Mouse (Mus musculus) cerebellum, adult 18-20 months (tissue): ENCODE measurements around the gene Cd59a.
A peak's percentile ranks its signal among the peaks of the same experiment; 100 is the strongest.

Experiments
- DNase-seq, 2 experiments: peaks; one replicate each; pipeline ENCODE4 v3.0.0; 2021

The Cd59a gene

DNA sequence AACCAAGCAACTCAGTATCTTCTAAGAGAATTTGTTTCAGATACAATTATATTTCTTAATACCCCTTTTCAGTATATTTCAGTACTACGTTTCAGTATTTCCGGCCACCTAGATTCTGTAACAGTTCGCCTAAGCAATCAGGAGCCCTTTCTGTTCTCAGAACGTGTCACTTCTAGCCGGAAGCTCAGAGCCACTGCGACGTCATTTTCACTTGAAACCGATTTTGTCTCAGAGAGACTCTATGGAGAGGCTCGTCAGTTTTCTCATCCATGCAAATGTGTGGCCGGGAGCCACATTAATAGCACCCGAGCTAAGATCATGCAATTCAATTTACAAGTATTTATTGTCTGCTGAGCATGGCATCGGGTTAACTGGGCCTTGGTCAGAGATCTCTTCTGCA, 48.4 kb downstream of the Cd59a start:
- no peak for DNase-seq

- DNase-seq: no peak
Measured at GRCm38 (mm10) chr2:104145983-104146382, 50.4 kb downstream of the Cd59a start.

- DNase-seq: peak in 1 of 2 experiments; percentile 24
Measured at GRCm38 (mm10) chr2:104147910-104148561, 52.4 kb downstream of the Cd59a start.

DNA sequence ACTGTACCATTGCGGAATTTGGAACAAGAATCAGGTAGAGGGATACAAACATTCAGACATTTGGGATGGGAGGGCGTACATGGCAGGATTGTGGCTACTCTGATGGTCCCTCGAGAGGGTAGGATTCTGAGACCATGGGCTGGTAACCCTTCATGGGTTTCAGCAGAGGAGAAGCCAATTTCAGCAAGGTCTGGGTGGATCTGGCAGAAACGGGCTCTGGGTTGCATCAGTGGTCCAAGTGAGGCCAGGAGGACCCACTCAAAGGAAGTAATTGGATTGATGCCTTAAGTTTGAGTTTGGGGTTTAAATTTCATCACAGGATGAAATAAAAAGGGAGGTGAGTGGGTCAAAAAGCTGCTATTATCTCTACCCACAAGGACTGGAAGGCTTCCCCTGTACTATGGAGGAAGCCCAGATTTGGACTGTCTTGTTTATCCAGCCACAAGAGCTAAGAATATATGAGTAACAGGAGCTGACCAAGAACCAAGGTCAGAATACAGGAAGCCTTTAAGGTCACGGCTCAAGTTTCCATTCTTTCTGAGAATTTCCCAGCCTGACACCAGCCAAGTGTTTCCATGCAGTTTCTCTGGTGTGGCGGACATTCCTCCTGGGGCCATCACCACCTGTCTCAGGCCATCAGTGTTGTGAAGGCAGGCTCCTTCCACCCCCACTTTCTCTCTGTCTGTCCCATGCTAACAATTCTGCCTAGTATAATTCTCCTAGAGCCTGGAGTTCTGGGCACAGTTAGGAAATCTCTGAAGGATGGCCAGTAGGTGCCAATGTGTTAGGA, 55.2 kb downstream of the Cd59a start:
- peak in 1 of 2 experiments; percentile 28 for DNase-seq

GRCm38 (mm10) chr2:104153345-104153744, 57.7 kb downstream of the Cd59a start:
- DNase-seq: peak; percentile 84 to 86

DNA sequence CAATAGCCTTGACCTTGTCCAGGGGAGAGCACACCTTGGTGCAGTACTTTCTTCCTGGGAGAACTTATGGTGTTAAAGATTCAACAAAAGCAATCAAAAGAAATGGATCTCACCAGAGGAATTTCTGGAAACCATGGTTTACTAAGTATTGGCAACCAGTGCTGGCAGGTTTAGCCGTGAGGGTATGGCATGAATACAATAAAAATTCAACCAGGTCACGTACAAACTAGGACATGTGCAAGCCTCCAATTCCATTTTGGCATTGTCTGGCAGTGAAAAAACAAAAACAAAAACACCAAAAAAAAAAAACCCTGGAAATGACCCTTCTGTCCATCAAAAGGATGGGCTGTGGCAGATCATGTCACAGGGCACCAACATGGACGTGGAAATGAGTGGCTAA, 58.3 kb downstream of the Cd59a start:
- peak in 1 of 2 experiments; percentile 37 for DNase-seq

DNA sequence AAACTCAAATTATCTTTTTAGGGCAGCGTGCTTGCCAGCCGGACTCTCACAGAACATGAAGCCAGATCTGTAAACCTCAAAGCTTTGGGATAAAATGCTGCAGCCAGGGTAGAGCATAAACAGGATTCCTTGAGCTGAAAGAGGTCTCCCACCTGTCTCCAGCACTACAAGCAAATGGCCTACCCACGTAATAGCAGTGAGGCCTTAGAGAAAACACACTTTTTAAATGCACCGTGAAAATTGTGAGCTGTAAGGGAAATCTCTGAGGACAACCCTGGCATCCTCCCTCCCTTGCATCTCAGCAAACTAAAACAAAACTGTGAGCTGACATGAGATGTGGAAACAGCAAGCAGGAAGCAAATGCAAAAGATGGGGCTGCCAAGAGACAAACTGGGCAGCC, 62.2 kb downstream of the Cd59a start:
- no peak for DNase-seq

DNA sequence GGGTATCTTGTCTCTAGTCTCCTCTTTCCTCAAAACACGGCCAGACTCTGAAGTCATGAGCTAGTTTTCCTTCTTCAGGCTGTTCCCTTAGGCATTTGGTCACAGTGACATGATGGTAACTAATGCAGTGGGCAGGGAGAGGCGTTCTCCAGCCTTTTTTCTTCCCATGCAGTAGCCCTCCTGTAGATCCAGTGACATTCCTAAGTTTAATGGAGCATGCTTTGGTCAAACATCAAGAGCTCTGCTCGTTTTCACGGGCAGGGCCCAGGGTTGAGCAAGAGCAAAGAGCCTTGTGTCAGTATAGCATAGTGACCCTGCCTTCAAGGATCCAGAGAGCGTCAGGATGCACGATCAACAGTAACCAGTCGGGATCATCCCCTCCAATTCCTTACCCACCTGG, 67.8 kb downstream of the Cd59a start:
- DNase-seq: no peak

GRCm38 (mm10) chr2:104163978-104164487, 68.4 kb downstream of the Cd59a start:
- DNase-seq: no peak
